Mouse (Mus musculus): ENCODE measurements around the gene Rad50. TPM values are rescaled to one million over a fixed set of nuclear protein-coding genes. Genes with fewer than 3 reads are reported as not detected.

Rad50 gene
- total and polyA plus RNA-seq, 2 experiments from 2014 or later: 4.1 to 12.8 TPM

DNA sequence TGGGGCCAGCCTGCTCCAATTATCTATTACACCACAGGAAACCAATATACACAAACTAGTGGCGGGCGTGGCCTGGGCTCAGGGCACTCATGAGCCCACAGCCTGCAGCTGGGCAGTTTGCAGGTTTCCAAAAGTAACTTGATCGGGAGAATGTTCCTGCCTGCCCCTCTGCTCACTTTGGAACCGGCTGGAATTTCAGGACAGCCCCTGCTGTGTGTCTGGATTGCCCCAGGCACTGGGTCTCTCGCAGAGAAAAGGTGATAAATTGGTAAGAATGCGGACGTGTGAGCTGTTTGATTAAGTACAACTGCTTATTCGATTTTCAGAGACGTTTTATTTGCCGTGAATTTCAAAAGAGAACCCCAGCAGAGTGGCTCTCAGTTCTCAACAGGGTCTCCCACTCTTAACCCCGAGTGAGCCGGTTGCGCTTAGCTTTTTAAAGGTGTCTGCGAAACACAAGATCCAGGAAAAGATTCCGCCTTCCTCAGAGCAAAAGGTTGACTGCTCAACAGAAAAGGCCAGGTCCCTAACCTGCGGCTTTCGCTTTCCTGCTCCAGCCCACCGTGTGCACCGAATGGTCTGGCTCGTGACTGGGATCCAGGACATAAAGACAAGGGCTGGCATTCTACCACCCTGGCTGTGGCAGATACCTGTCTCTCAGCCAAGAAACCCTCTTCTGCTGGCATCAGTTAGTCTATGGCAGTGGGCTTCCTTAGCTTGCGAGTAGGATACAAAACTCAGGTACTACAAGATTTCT lies 69.9 kb downstream of the Rad50 start:
- Histone ChIP-seq H3K36me3 (ENCODE audit: insufficient read depth, low read length) (no peaks in the 10 kb centered on the region), H3K27me3 (ENCODE audit: insufficient read depth, low read length) (no peaks in the 10 kb centered on the region), H3K4me2 (ENCODE audit: low read depth, low read length) (no peak overlapping the region; the same call in 1 of the 2 replicates), H3K9ac (replicated peaks; ENCODE audit: low read length) (no peak overlapping the region), H3K4me3 (ENCODE audit: low read length) (no peak overlapping the region), H3K4me1 (ENCODE audit: insufficient read depth, low read length) (peaks cover 6% of the 10 kb centered on the region; the same call in 1 of the 2 replicates), H3K27ac (no peak overlapping the region), H3K9me3 (ENCODE audit: low read length) (no peaks in the 10 kb centered on the region)
- no peak for ATAC-seq
- TF ChIP-seq CTCF (IDR thresholded peaks at IDR 0.05; ENCODE audit: low read depth): no peak
- peak; percentile 37 for DNase-seq (ENCODE audit: low spot score)
- 26% methylated on average over 21 of the region's 21 CpGs for WGBS

DNA sequence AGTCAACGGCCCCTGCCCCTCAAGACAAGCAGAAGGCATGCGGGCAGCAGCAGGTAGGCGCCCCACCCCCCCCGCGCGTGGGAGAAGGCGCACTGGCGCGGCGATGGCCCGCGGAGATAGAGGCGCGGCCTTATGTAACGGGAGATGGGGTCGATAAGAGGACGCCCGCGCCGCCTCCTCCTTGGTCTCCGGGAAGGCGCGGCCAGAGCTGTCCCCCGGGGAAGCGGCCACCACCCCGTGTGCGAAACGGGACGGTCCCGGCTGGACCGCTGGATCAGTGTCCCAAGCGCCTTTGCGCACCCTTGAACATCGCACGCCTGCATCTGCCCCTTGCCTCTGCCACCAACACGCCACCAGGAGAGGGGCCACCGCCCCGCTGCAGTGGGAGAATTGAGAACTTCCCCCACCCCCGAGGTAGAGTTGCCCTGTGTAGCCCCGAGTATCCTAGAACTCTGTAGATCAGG lies 70.9 kb downstream of the Rad50 start:
- Histone ChIP-seq H3K4me2 (ENCODE audit: low read depth, low read length) (peak overlapping the region; percentile 62), H3K36me3 (ENCODE audit: insufficient read depth, low read length) (no peaks in the 10 kb centered on the region), H3K4me1 (ENCODE audit: insufficient read depth, low read length) (peaks cover 6% of the 10 kb centered on the region; the same call in 1 of the 2 replicates), H3K9me3 (ENCODE audit: low read length) (no peaks in the 10 kb centered on the region), H3K9ac (replicated peaks; ENCODE audit: low read length) (0 out of 2 replicates have a peak overlapping the region, but pooled peaks have one; percentile 17), H3K27me3 (ENCODE audit: insufficient read depth, low read length) (no peaks in the 10 kb centered on the region), H3K27ac (no peak overlapping the region), H3K4me3 (ENCODE audit: low read length) (peak overlapping the region; percentile 32)
- 2% methylated on average over 34 of the region's 40 CpGs for WGBS
- TF ChIP-seq CTCF (IDR thresholded peaks at IDR 0.05; ENCODE audit: low read depth): no peak
- DNase-seq (ENCODE audit: low spot score) (no peak), ATAC-seq (no peak)

DNA sequence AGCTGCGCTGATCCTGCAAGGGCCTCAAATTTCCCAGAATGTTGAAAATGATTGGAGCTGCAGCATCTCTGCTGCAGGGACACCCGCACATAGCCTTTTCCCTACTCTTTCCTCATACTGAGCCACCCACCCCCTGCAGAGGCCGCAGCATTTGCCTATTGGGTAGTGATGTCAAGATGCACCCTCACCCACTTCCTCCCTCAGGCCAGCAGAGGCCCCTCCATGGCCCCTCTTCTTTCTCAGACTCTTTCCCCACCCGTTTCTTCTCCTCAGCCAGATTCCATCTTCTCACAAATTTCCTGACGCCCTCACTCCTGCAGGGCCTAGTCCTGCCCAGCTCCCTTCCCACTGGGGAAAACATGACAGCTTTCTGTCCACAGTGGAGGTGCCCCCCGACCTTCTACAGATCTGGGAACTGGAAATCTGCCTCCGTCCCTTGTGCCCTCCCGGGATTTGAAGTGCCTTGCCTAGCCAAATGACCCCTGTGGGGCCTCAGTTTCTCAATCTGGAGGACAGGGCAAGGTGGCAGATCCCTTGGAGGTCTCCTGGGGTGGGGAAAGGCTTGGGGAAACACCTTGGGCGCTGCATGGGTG lies 71.4 kb downstream of the Rad50 start:
- Histone ChIP-seq H3K36me3 (ENCODE audit: insufficient read depth, low read length) (no peaks in the 10 kb centered on the region), H3K9me3 (ENCODE audit: low read length) (no peaks in the 10 kb centered on the region), H3K4me2 (ENCODE audit: low read depth, low read length) (peak overlapping the region; percentile 62), H3K27ac (no peak overlapping the region), H3K4me1 (ENCODE audit: insufficient read depth, low read length) (peaks cover 6% of the 10 kb centered on the region; the same call in 1 of the 2 replicates), H3K4me3 (ENCODE audit: low read length) (peak overlapping the region; percentile 32), H3K27me3 (ENCODE audit: insufficient read depth, low read length) (no peaks in the 10 kb centered on the region), H3K9ac (replicated peaks; ENCODE audit: low read length) (0 out of 2 replicates have a peak overlapping the region, but pooled peaks have one; percentile 17)
- WGBS: 43% methylated on average over 9 of the region's 9 CpGs
- no peak; the same call in 1 of the 2 replicates for ATAC-seq
- TF ChIP-seq CTCF (IDR thresholded peaks at IDR 0.05; ENCODE audit: low read depth): no peak
- DNase-seq (ENCODE audit: low spot score): no peak

DNA sequence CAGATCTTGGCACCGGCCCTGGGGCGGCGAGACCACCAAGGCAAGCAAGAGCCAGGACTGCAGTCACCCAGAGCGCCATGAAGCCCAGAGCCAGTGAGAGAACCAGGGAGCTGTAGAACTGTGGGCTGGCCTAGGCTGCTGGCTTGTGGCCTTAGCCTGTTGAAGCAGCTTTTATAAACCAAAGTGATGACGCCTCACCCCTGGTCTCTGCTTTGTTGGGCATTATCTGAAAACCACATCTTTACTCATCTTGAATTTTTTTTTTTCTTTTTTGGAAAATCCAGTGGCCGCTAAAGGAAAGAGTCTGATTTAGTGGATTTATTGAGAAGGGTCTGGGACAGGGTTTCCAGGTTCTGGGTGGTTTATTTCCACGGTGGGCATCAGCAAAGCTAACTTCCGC lies 72.6 kb downstream of the Rad50 start, which contains the start of gene Il13:
TSS of gene Il13 (minus strand) at position 147 of the 400 bp plus-strand sequence.
- no peak for TF ChIP-seq CTCF (IDR thresholded peaks at IDR 0.05; ENCODE audit: low read depth)

DNA sequence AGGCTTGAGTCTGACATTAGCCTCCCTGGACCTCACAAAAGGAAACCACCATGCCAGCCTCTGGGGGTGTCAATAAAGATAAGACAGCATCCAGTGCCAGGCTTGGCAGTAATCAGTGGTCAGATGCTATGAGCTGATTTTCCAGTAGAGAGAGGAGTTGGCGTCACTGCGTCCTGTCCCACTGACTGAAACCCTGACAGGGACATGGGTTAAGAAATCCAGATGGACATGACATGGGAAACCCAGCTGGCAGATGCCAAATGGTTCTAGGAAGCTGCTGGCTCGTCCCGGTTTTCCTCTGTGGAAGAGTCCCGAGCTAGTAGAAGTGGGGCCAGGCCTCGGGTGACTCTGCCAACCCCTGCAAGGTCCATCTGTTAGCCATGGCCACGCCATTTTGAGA lies 73.5 kb downstream of the Rad50 start:
- Histone ChIP-seq H3K36me3 (ENCODE audit: insufficient read depth, low read length) (no peaks in the 10 kb centered on the region), H3K9ac (replicated peaks; ENCODE audit: low read length) (no peak overlapping the region), H3K4me1 (ENCODE audit: insufficient read depth, low read length) (peaks cover 6% of the 10 kb centered on the region; the same call in 1 of the 2 replicates), H3K27me3 (ENCODE audit: insufficient read depth, low read length) (no peaks in the 10 kb centered on the region), H3K9me3 (ENCODE audit: low read length) (no peaks in the 10 kb centered on the region), H3K27ac (no peak overlapping the region), H3K4me3 (ENCODE audit: low read length) (no peak overlapping the region), H3K4me2 (ENCODE audit: low read depth, low read length) (no peak overlapping the region)
- TF ChIP-seq CTCF (IDR thresholded peaks at IDR 0.05; ENCODE audit: low read depth): no peak
- 68% methylated on average over 7 of the region's 7 CpGs for WGBS
- DNase-seq (ENCODE audit: low spot score) (no peak), ATAC-seq (no peak)

More for the DNA sequence above, 72.6 kb downstream of the Rad50 start, which contains the start of gene Il13:
- H3K27ac ChIP-seq: no peak within 1 kb of the TSS
- no peak for DNase-seq (ENCODE audit: low spot score)
- H3K27me3 ChIP-seq (ENCODE audit: insufficient read depth, low read length): no peaks in the 10 kb centered on the region
- no peaks in the 10 kb centered on the region for H3K9me3 ChIP-seq (ENCODE audit: low read length)
- no peaks in the 10 kb centered on the region for H3K36me3 ChIP-seq (ENCODE audit: insufficient read depth, low read length)
- H3K4me2 ChIP-seq (ENCODE audit: low read depth, low read length): no peak within 1 kb of the TSS
- H3K4me1 ChIP-seq (ENCODE audit: insufficient read depth, low read length): peaks cover 6% of the 10 kb centered on the region; the same call in 1 of the 2 replicates
- 92% methylated on average over 8 of the region's 8 CpGs for WGBS
- H3K9ac ChIP-seq (replicated peaks; ENCODE audit: low read length): no peak within 1 kb of the TSS
- ATAC-seq: no peak
- H3K4me3 ChIP-seq (ENCODE audit: low read length): no peak within 1 kb of the TSS

DNA sequence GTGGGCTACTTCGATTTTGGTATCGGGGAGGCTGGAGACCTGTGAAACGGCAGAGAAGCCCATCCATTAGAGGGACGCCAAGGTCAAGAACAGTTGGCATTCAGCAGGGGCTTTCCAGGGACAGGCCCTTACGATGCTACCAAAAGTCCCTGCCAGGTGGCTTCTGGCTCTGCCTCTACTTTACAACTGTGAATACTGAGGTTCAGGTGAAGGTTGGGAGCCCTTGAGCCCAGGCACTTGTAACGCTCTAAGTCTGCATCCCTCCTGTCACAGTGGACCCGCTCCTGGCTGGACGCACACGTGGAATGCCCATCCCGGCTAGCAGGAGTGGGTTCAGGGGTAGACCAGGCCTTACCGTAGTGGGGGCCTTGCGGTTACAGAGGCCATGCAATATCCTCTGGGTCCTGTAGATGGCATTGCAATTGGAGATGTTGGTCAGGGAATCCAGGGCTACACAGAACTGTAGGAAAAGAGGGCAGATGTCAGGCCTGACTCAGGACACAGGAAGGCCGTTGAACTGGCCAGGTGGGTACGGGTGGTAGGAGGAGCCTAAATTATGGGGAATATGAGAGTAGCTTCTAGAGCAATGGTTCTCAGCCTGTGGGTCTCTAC lies 74.9 kb downstream of the Rad50 start:
- no peaks in the 10 kb centered on the region for H3K27me3 ChIP-seq (ENCODE audit: insufficient read depth, low read length)
- H3K36me3 ChIP-seq (ENCODE audit: insufficient read depth, low read length): no peaks in the 10 kb centered on the region
- H3K4me3 ChIP-seq (ENCODE audit: low read length): no peak overlapping the region
- no peak overlapping the region for H3K9ac ChIP-seq (replicated peaks; ENCODE audit: low read length)
- no peak overlapping the region for H3K4me2 ChIP-seq (ENCODE audit: low read depth, low read length)
- H3K9me3 ChIP-seq (ENCODE audit: low read length): no peaks in the 10 kb centered on the region
- H3K4me1 ChIP-seq (ENCODE audit: insufficient read depth, low read length): peaks cover 6% of the 10 kb centered on the region; the same call in 1 of the 2 replicates
- no peak overlapping the region for H3K27ac ChIP-seq
- peak; percentile 63 for TF ChIP-seq CTCF (IDR thresholded peaks at IDR 0.05; ENCODE audit: low read depth)
- ATAC-seq (no peak), DNase-seq (ENCODE audit: low spot score) (peak; percentile 25)
- WGBS: 70% methylated on average over 14 of the region's 14 CpGs
